12 mouse cellular contexts compared by ENCODE assay signal in the genomic region with DNA sequence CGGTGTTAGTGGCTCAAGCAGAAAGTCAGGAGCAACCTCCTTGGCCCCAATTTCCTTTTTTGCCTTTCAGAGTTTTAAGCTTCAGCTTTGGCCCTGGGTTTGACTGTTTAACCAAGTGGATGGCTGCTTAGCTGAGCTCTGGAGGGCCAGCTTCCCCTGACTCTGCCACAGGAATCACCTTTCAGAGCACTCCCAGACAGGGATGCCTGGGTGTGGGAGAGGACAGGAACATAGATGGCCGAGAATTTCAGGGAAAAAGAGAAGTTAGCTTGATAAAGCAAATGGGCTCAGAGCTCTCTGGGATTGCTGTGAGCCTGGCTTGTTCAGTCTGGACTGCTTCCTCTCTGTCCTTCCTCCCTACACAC. TPM values are rescaled to one million over a fixed set of nuclear protein-coding genes. Genes with fewer than 3 reads are reported as not detected.
DNase-seq lines count a peak whose midpoint lies in the region; ATAC-seq lines count a peak whose summit lies in the region.
"Had no signal": no experiment of that assay in that cellular context is flagged by ENCODE, and none has a peak within 500 bp of the region (broad histone marks: within the 10 kb centered on the region; RNA-seq: fewer than 3 reads in every experiment).

No protein-coding gene starts in this region.

- peak; percentile 16 for DNase-seq in embryo, embryonic 11 days
- DNase-seq in embryo, embryonic 10 days (ENCODE audit: low spot score) = no peak
- no peak for DNase-seq in limb, embryonic 10.5 days (ENCODE audit: low spot score)
- no peak for DNase-seq in neural tube, embryonic 11.5 days (ENCODE audit: low spot score)
- DNase-seq in right cerebral cortex, adult 18-20 months = no peak
- no peak for DNase-seq in left cerebral cortex, adult 9 months (ENCODE audit: low spot score in 2 of 2)
- DNase-seq in right cerebral cortex, adult 2 months (ENCODE audit: low spot score in 2 of 2) = no peak
- DNase-seq: cerebellum, adult 9-11 months; gastrocnemius, postnatal 36 days; heart, postnatal 36 days had no signal

- peak overlapping the region; percentile 52; the same call in 1 of the 2 replicates for H3K9ac ChIP-seq in forebrain, embryonic 13.5 days
- H3K9ac ChIP-seq in neural tube, embryonic 11.5 days (ENCODE audit: low read length) = no peak overlapping the region
- H3K9ac ChIP-seq: liver, embryonic 14.5 days had no signal

- H3K9me3 ChIP-seq in forebrain, embryonic 13.5 days (replicated peaks) = no peaks in the 10 kb centered on the region
- no peaks in the 10 kb centered on the region for H3K9me3 ChIP-seq in limb, embryonic 10.5 days (replicated peaks)
- H3K9me3 ChIP-seq in neural tube, embryonic 11.5 days (ENCODE audit: control insufficient read depth, low read length) = no peaks in the 10 kb centered on the region

- peaks cover 32% of the 10 kb centered on the region for H3K4me1 ChIP-seq in forebrain, embryonic 13.5 days
- H3K4me1 ChIP-seq in limb, embryonic 10.5 days = peaks cover 33% of the 10 kb centered on the region
- peaks cover 9% of the 10 kb centered on the region for H3K4me1 ChIP-seq in neural tube, embryonic 11.5 days (ENCODE audit: control insufficient read depth, insufficient read depth, low read length)

- ATAC-seq in forebrain, embryonic 13.5 days = peak; percentile 19
- peak; percentile 35; the same call in 1 of the 2 replicates for ATAC-seq in neural tube, embryonic 11.5 days (ENCODE audit: insufficient read depth, low FRiP score, low TSS enrichment)

- peak overlapping the region; percentile 12; the same call in 1 of the 2 replicates for H3K4me2 ChIP-seq in forebrain, embryonic 13.5 days
- H3K4me2 ChIP-seq in neural tube, embryonic 11.5 days (ENCODE audit: low read depth) = no peak overlapping the region

- peak overlapping the region; percentile 95 for H3K27ac ChIP-seq in forebrain, embryonic 13.5 days
- peak overlapping the region; percentile 85 for H3K27ac ChIP-seq in limb, embryonic 10.5 days
- H3K27ac ChIP-seq in neural tube, embryonic 11.5 days (ENCODE audit: low read depth, low read length) = peak overlapping the region; percentile 46
- H3K27ac ChIP-seq: liver, embryonic 14.5 days had no signal

- H3K27me3 ChIP-seq in forebrain, embryonic 13.5 days = no peaks in the 10 kb centered on the region
- no peaks in the 10 kb centered on the region for H3K27me3 ChIP-seq in limb, embryonic 10.5 days (ENCODE audit: low read depth, poor library complexity, severe bottlenecking)
- H3K27me3 ChIP-seq in neural tube, embryonic 11.5 days (ENCODE audit: control insufficient read depth, insufficient read depth, low read length) = no peaks in the 10 kb centered on the region

- H3K36me3 ChIP-seq in forebrain, embryonic 13.5 days (ENCODE audit: poor library complexity, severe bottlenecking) = no peaks in the 10 kb centered on the region
- H3K36me3 ChIP-seq in limb, embryonic 10.5 days = no peaks in the 10 kb centered on the region
- H3K36me3 ChIP-seq in neural tube, embryonic 11.5 days (ENCODE audit: control insufficient read depth, insufficient read depth, low read length) = no peaks in the 10 kb centered on the region

- no peak overlapping the region for H3K4me3 ChIP-seq in forebrain, embryonic 13.5 days
- H3K4me3 ChIP-seq in limb, embryonic 10.5 days = no peak overlapping the region
- H3K4me3 ChIP-seq in neural tube, embryonic 11.5 days (ENCODE audit: low read depth, low read length) = no peak overlapping the region

- WGBS in forebrain, embryonic 13.5 days = 6% methylated on average over 2 of the region's 2 CpGs
- 25% methylated on average over 2 of the region's 2 CpGs for WGBS in limb, embryonic 10.5 days
- 24% methylated on average over 2 of the region's 2 CpGs for WGBS in neural tube, embryonic 11.5 days

RNA-seq across cellular contexts. Expression of a gene that starts 18.6 kb away (rescaled TPM):
- 108 and 121 TPM in 2 replicates for polyA plus RNA-seq in forebrain, embryonic 13.5 days (2015; fragmentation: Nextera tagmentation; extraction: Ambion mirVana)
- polyA plus RNA-seq in limb, embryonic 10.5 days (2016; fragmentation: Nextera tagmentation; extraction: Ambion mirVana) = 66.0 and 68.8 TPM in 2 replicates
- 73.8 and 84.4 TPM in 2 replicates for polyA plus RNA-seq in neural tube, embryonic 11.5 days (2014; fragmentation: Nextera tagmentation; extraction: Ambion mirVana)

RNA-seq across cellular contexts. Expression of a gene that starts 29.7 kb away (rescaled TPM):
- 7.6 and 9.1 TPM in 2 replicates for polyA plus RNA-seq in forebrain, embryonic 13.5 days (2015; fragmentation: Nextera tagmentation; extraction: Ambion mirVana)
- polyA plus RNA-seq in limb, embryonic 10.5 days (2016; fragmentation: Nextera tagmentation; extraction: Ambion mirVana) = 9.5 and 11.0 TPM in 2 replicates
- 11.2 and 13.2 TPM in 2 replicates for polyA plus RNA-seq in neural tube, embryonic 11.5 days (2014; fragmentation: Nextera tagmentation; extraction: Ambion mirVana)
